Mouse (Mus musculus) layer of hippocampus, postnatal 25 days (tissue): ENCODE measurements at regions not wholly inside any gene's neighbourhood (a gene's known extent, or its start where the extent isn't known, plus 50 kb on each side); places are given as distances from the start of the nearest gene placed in this dataset.

Source experiments
- DNase-seq, 2 experiments: peaks; one replicate each; pipeline ENCODE4 v3.0.0; 2022; ENCODE audit warnings: mixed read lengths in 2 of 2, low spot score in 1 of 2; ENCODE audit errors: extremely low spot score in 1 of 2

- no peak for DNase-seq
Observed at GRCm38 (mm10) chr2:92747406-92747805, 147.9 kb downstream of the Chst1 start.

- no peak for DNase-seq
Observed at GRCm38 (mm10) chr2:92750116-92750515, 150.6 kb downstream of the Chst1 start.

DNA sequence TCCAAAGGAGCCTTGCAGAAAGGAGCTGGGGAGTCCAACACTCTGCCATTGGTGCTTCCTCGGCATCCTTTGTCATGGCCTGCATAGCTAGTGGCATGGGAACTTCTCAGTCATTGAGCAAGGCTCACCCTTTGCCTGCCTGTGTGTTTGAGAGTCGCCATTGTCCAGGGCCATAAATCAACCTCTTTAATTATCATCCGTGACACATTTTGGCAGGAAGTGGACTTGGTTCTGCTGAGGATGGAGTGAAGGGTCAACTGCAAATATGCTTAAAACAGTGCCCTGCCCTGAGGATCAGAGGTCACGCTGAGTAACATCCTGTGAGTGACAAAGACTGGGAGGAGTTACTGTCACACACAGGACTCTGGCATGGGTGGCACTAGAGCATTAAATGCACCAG lies 151.2 kb downstream of the Chst1 start:
- DNase-seq: no peak

GRCm38 (mm10) chr2:92751256-92751655 lies 151.7 kb downstream of the Chst1 start:
- DNase-seq: no peak

DNA sequence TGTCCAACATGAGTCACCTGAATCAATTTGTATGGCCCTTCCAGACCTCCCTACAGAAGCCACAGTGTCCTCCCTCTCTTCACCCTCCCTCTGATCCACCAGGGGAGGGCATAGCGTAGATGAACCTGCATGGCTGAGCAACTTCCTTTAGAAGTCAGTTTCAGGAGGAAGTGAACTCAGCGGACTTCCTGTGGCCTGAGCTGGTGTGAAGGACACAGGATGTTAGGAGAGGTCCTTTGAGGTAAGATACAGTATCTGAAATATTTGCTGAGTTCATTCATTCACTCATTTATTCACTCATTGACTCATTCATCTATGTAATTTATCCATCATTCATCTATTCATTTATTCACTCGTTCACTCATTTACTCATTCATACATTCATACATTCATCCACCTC lies 152.6 kb downstream of the Chst1 start:
- no peak for DNase-seq

DNA sequence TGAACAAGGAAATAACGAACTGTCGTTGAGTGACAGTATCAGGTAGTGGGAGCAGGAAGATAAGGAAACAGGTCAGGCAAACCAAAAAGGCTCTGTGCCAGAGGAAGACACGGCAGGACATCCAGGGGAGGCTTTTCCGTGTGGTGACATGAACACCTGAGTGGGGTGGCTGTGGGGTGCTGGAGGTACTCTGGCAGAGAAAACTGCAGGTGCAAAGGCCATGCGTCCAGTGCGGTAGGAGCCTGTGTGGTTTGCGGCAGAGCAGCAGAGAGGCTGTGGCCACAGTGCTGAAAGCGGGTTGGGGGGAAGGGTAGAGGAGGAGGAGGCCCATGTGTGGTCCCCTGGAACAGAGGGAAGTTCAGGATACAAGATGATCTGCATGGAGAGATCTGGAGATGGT lies 153.3 kb downstream of the Chst1 start:
- no peak for DNase-seq

GRCm38 (mm10) chr2:92754505-92755280 lies 155.2 kb downstream of the Chst1 start:
- DNase-seq: no peak

DNA sequence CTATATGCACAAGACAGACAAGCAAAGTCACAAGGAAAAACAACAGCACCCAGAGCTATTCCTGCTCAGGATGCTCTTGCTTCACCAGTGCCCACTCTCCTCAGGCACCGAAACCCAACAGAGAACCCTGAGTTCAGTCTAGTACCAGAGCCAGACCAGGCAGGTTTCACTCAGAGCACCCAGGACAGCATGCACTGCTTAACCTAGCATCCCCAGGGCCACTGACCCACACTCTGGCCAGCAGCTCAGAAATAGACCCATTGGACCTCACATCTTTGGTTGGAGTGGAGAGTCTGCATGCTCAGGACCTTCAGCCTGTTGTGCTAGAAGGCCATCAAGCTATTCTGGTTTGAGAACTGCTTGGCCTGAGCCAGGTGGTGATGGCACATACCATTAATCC lies 157.0 kb downstream of the Chst1 start:
- DNase-seq: no peak

- no peak for DNase-seq
Observed at GRCm38 (mm10) chr2:92758775-92759174, 156.1 kb upstream of the Syt13 start.

GRCm38 (mm10) chr2:92763881-92764635 lies 150.8 kb upstream of the Syt13 start:
- DNase-seq: no peak

DNA sequence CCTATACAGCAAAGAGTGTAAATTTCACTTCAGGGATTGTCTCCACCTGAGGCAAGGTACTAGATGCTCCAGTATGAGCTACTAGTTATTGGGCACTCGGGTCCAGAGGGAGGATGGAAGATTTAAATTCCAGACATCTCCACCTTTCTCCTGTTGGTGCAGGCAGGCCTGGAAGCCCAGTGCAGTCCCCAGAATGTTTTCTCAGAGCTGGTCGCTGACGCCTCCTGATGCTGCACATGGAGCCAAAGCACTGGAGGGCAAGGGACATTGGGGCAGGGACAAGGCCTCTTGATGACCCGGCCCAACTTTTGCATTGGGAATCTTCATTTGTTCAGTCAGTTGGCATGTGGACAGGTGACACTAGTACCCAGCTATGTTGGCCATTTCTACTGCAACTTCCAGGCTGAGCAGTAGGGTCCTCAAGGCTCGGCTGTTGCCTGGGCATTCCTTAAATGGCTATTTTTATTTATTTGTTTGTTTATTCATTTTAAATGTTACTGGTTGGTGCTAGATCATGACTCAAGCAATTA lies 147.4 kb upstream of the Syt13 start:
- DNase-seq: no peak

DNA sequence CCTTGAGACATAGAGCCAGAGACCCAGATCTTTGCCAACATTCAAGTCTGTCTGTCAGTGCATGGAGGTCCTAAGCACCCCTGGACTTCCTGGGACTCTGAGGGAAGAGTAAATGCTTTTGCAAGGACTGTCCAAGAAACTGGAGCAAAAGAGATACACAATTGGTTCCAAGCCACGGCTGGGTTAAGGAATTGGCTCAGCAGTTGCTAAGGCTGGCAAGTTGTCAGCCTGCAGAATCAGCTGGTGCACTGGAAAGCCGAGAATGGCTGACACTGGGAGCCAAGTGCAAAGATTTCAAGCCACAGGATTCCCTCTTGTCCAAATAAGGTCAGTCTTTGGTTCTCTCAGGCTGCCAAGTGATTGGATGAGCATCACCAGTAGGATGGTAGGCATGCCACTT lies 146.8 kb upstream of the Syt13 start:
- DNase-seq: peak in 1 of 2 experiments; percentile 36

- no peak for DNase-seq
Observed at GRCm38 (mm10) chr2:92769061-92769460, 145.8 kb upstream of the Syt13 start.

DNA sequence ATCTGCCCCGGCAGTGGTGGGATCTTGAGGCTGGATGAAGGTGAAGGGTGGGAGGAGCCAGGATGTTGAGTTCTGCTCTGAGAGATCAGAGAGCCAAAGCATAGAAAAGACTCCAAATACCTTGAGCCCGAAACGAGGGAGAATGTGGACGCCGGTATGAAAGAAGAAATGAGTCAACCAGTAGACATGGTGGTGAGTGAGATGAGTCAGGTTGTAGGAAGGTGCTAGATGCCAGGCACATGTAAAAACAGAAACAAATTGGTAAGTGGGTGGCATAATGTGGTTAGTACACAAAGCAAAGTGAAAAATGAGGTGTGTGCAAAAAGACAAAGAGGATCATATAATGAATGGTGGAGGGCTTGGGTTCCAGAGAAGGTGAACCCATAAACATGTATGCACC lies 144.8 kb upstream of the Syt13 start:
- DNase-seq: no peak

DNA sequence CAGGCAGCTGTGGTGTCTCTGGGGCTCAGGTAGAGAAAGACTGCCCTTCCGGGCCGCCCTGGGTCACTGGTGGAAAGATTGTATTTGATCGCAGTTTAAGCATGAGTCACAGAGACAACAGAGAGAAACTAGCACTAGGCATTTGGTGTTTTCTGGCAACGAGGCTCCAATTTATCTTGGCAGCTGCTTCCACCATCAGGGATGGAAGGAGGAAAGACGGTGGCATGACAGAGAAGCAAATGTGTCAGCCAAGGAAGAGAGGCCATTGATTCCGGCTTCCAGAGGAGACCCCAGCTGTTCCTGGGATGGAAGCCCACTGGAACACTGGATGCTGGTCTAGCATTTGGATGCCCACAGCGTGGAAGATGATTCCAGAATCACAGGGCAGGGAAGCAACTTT lies 142.3 kb upstream of the Syt13 start:
- DNase-seq: peak; percentile 29 to 41

- DNase-seq: no peak
Observed at GRCm38 (mm10) chr2:92776497-92776896, 138.4 kb upstream of the Syt13 start.

GRCm38 (mm10) chr2:92779101-92779500 lies 135.8 kb upstream of the Syt13 start:
- no peak for DNase-seq

GRCm38 (mm10) chr2:92780021-92780420 lies 134.9 kb upstream of the Syt13 start:
- no peak for DNase-seq

DNA sequence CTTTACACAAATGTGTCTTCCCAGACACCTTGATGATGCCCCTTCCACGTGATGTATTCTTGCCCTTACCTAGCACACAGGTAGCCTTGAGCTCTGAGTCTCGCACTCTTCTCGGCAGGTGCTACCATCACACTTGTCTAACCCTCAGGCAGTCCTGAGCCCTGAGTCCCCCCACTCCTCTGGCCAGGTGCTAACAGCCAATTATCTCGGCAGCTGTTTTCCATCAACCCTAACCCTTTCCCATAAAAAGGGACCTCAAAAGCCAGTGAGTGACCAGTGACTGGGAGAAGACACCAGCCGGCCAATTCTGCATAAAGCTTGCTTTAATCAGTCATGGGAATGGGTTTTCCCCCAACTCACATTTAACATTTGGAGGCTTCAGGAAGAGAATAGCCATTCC lies 133.4 kb upstream of the Syt13 start:
- no peak for DNase-seq

- no peak for DNase-seq
Observed at GRCm38 (mm10) chr2:92782621-92783020, 132.3 kb upstream of the Syt13 start.

- no peak for DNase-seq
Observed at GRCm38 (mm10) chr2:92784916-92785315, 130.0 kb upstream of the Syt13 start.

GRCm38 (mm10) chr2:92787925-92788410 lies 126.9 kb upstream of the Syt13 start:
- no peak for DNase-seq
